Mouse (Mus musculus): ENCODE results near the gene Cdk9.

The Cdk9 gene

GRCm38 (mm10) chr2:32734480-32734879 lies 21.6 kb upstream of the Cdk9 start:
- DNase-seq (ENCODE audit: low read depth, low spot score), result no peak

DNA sequence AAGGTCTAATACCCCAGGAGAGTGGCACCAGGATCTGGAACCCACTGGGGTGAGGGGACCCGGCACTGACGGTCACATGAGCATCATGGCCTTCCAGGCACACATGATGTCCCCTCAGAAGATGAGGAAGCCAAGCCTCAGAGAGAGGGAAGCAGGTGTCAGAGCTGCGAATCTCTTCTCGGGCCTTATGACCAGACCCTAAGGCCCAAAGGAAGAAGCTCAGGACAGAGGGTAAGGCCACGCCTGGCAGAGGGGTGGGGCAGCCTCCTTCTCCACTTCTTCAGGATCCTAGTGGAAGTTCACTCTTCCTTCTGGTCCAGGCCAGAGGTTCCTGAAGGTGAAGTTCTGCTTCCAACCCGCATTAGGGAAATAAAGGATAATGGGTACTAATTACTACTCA lies 19.8 kb upstream of the Cdk9 start:
- no peak for DNase-seq (ENCODE audit: low read depth, low spot score)

GRCm38 (mm10) chr2:32731911-32732310 lies 19.0 kb upstream of the Cdk9 start:
- DNase-seq (ENCODE audit: low read depth, low spot score), result no peak

- DNase-seq (ENCODE audit: low read depth, low spot score), result no peak
These were observed 18.0 kb upstream of the Cdk9 start for GRCm38 (mm10) chr2:32730854-32731253.

- no peak for DNase-seq (ENCODE audit: low read depth, low spot score)
These were observed 16.7 kb upstream of the Cdk9 start for GRCm38 (mm10) chr2:32729547-32729946.

GRCm38 (mm10) chr2:32728463-32728862 lies 15.6 kb upstream of the Cdk9 start:
- DNase-seq (ENCODE audit: low read depth, low spot score), result no peak

GRCm38 (mm10) chr2:32727435-32727834 lies 14.6 kb upstream of the Cdk9 start:
- peak; percentile 100 for DNase-seq (ENCODE audit: low read depth, low spot score)

GRCm38 (mm10) chr2:32724832-32725790 lies 12.2 kb upstream of the Cdk9 start:
- DNase-seq (ENCODE audit: low read depth, low spot score), result no peak

DNA sequence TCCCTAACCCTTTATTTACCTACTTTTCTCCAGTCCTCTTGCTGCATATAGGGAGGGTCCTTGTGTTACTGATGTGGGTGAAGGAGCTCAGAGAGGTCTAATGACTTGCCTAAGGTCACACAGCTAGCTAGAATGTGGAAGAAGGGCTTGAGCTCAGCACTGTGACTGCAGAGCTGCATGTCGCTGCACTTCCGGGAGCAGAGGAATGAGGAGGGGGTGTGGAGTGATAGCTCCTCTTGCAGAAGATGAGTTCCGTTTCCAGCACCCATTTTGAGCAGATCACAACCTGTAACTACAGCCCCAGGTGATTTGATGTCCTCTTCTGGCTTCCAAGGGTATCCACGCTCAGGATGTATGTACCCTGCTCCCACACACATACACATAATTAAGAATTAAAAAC lies 11.3 kb upstream of the Cdk9 start:
- DNase-seq (ENCODE audit: low read depth, low spot score), result no peak

- DNase-seq (ENCODE audit: low read depth, low spot score), result no peak
These were observed 9.7 kb upstream of the Cdk9 start for GRCm38 (mm10) chr2:32722581-32722980.

DNA sequence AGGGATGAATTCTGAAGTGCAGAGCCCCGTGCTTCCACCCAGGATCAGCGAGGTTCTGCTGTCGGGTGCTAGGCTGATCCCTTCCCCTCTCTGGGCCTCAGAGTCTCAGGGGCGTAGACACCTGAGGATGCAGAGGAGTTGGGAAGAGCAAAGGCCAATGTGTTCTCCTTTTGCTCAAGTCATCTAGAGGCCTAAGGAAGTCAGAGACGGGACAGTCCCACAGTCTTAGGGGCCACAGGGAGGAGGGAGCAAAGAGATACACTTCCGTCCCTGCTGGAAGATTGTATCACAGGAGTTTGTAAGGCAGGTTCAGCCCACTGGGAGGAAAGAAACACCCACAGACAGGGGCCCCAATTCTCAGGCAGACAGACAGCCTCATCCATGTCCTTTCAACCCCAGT lies 9.2 kb upstream of the Cdk9 start:
- DNase-seq (ENCODE audit: low read depth, low spot score), result no peak

DNA sequence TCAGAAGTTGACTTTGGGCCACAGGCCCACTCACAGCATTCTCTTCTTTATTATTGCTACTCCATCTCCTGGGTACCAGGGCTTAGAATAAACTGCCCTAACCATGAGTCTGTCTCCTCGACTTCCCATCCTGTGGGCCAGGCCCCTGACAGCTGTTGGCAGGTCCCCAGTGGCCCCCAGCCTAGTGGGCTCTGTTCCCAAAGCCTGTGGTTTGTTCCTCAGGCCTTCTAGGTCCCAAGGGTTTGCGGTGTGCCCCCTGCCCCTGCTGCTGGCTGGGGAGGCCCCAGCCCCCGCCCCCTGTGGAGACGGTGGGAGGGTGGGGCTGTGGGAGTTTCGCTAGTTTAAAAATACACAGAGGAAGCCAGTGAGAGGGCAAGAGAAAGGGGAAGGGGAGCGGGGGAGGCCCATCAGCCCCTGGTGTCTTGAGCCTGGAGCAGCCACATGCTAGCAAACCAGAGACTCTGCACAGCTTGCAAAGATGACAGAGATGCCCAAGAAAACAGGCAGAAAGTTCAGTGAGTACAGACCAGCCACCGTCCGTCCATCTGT lies 7.9 kb upstream of the Cdk9 start, which contains the start of gene Sh2d3c:
Gene Sh2d3c, plus strand, starts transcription at position 375 of the 549 bp plus-strand sequence.
- no peak for DNase-seq (ENCODE audit: low read depth, low spot score)

- DNase-seq (ENCODE audit: low read depth, low spot score), result no peak
These were observed 7.2 kb upstream of the Cdk9 start for GRCm38 (mm10) chr2:32720053-32720452.

- no peak for DNase-seq (ENCODE audit: low read depth, low spot score)
These were observed 5.9 kb upstream of the Cdk9 start for GRCm38 (mm10) chr2:32718761-32719160.

GRCm38 (mm10) chr2:32714987-32715425 lies 2.1 kb upstream of the Cdk9 start:
- peak; percentile 75 for DNase-seq (ENCODE audit: low read depth, low spot score)

DNA sequence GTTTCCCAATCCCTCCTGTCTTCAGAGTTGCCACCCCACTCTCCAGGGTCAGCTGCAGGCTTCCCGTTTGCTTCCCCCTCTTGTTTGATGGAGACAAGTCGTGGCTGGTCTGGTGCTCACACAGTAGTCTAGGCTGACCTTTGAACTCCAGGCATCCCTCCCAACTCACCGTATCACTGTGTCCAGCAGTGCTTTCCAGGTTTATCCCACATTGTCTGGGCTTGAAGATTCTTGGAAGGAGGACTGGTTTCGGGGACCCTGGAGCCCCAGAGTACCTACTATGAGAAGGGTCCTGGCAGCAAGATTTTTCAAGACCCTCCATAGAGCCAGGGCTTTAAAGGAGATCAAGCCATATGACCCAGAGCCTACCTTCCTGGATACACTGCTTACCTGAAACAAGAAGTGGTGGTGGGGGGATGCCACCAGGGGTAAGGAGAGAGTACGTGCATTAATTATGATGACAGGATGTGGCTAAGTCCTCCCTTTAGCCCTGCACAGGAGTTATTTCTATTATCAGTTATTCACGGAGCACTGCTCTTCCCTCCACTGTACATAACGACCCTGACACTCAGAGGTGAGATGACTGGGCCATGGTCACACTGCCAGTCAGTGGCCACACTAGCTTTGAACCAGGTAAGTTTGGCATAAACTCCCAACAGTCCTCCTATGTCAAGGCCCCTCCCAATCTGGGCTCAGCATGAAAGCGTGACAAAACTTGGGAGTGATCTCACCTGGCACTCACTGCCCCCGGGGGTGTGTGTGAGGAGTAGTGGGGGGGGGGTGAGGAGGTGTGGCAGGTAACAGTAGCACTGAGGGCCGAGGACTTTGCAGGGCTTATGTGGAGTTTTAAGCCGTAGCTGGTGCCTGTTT lies 1.5 kb upstream of the Cdk9 start:
- DNase-seq (ENCODE audit: low read depth, low spot score), result no peak

- DNase-seq (ENCODE audit: low read depth, low spot score), result peak; percentile 91
These were observed 316 bp downstream of the Cdk9 start for GRCm38 (mm10) chr2:32712586-32712933.

- DNase-seq (ENCODE audit: low read depth, low spot score), result peak; percentile 74
These were observed 746 bp downstream of the Cdk9 start for GRCm38 (mm10) chr2:32712108-32712551.

DNA sequence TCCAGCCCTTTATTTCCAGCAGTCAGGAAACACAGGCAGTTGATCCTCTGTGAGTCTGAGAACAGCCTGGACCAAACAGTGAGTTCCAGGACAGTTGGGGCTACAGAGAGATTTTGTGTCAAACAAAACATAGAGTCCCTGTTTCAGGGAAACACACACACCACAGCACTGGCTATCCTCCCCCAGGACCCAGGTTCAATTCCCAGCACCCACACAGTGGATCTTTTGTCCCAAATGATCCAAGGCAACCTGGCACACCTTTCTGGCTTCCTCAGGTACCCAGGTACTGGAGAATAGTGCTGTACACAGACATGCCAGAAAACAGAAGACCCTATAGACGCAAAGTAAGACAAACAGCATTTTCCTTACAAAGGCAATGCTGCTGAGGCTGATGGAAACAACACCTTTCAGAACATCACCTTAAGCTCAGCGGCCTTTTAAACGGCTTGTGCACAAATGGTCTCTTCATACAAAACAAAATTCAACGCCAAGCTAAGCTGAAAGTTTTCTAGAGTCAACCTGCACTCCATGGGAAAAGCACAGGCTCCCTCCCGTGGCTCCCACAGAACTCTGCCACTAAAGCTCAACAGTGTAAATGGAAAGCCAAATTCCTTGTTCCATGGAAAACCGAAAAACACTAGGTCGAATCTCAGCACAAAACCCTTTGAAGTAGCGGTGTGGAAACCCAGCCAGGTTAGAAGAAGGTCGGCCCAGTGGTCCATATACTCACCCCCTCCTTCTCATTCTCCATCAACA lies 1.4 kb downstream of the Cdk9 start:
- no peak for DNase-seq (ENCODE audit: low read depth, low spot score)

- DNase-seq (ENCODE audit: low read depth, low spot score), result no peak
These were observed 2.5 kb downstream of the Cdk9 start for GRCm38 (mm10) chr2:32710425-32710824.

- no peak for DNase-seq (ENCODE audit: low read depth, low spot score)
These were observed 3.2 kb downstream of the Cdk9 start for GRCm38 (mm10) chr2:32709521-32710137.
